Mouse (Mus musculus): ENCODE measurements around the gene Reep1.
"Not testable (repeated sequence)": the region's sequence is repeated elsewhere in the genome, so short reads cannot be mapped to it uniquely, and the experiment has no call there.

Reep1 gene

DNA sequence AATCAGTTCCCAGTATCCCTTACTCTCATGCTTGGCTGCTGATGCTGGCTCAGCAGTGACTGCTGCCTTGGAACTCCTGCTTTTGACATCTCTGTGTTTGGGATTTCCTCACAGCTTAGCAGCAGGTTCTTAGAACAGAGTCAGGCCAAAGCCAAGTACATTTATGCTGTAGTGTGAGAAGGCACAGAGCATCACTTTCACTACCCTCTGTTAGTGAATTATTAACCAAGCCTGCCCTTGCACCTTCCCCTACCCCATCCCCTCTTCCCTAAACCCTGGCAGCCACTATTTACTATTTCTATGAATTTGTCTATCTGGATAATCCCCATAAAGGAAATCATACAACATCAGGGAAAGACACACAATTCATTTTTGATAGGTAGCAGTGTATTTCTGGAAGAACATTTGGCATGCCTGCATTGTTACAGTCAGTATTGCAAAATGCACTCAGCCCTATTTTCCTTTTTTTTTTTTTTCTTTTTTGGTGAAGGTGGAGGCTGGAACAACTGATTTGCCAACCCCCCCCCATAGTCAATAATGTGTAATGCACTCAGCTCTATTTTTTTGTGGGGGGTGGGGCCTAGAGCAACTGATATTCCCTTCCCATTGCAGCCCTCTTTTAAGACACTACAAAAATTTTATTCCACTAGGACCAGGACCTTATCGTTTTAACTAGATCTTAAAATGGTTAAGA lies 133.4 kb downstream of the Reep1 start:
- DNase-seq (ENCODE audit: low read depth), result no peak

- DNase-seq (ENCODE audit: low read depth), result not testable (repeated sequence)
These were observed 139.5 kb downstream of the Reep1 start for GRCm38 (mm10) chr6:71846906-71847305.

Data from naive thymus-derived CD4-positive, alpha-beta T cell, adult 2 months (primary cell).